Mouse (Mus musculus) lung, embryonic 16.5 days (tissue): ENCODE data around the gene Hpcal4. TPM values are rescaled to one million over a fixed set of nuclear protein-coding genes. Genes with fewer than 3 reads are reported as not detected.

Experiments used
- ATAC-seq: fragments of 200-750 bp; cut with Nextera tagmentation; 2 replicates; pipeline ENCODE4 v1.8.0; 2017; ENCODE audit warnings: low read depth, mild to moderate bottlenecking, moderate library complexity
- H3K27ac ChIP-seq: fragments of 300-500 bp; sonication (generic); 2 replicates; pipeline ENCODE4 v1.5.1; 2014; ENCODE audit warnings: mild to moderate bottlenecking, control low read depth, low read length
- H3K27me3 ChIP-seq: fragments of 300-500 bp; sonication (generic); 2 replicates; pipeline ENCODE4 v1.6.1; 2014; ENCODE audit warnings: low read depth, low read length, mixed read lengths; ENCODE audit not compliant: control insufficient read depth, insufficient read depth
- H3K36me3 ChIP-seq: fragments of 300-500 bp; sonication (generic); 2 replicates; pipeline ENCODE4 v1.6.1; 2014; ENCODE audit warnings: low read length; ENCODE audit not compliant: control insufficient read depth, insufficient read depth
- H3K4me1 ChIP-seq: fragments of 300-500 bp; sonication (generic); replicated peaks from 2 replicates; pipeline ENCODE4 v1.6.1; 2014; ENCODE audit warnings: low read length, mixed read lengths; ENCODE audit not compliant: control insufficient read depth, insufficient read depth
- H3K4me2 ChIP-seq: fragments of 300-500 bp; sonication (generic); 2 replicates; pipeline ENCODE4 v1.6.1; 2014; ENCODE audit warnings: low read depth, low read length, control low read depth
- H3K4me3 ChIP-seq: fragments of 300-500 bp; sonication (generic); 2 replicates; pipeline ENCODE4 v1.5.1; 2014; ENCODE audit warnings: mild to moderate bottlenecking, low read length, control low read depth
- H3K9ac ChIP-seq: fragments of 300-500 bp; sonication (generic); 2 replicates; pipeline ENCODE4 v1.6.1; 2014; ENCODE audit warnings: low read length, control low read depth
- H3K9me3 ChIP-seq: fragments of 300-500 bp; sonication (generic); 2 replicates; pipeline ENCODE4 v1.6.1; 2016; ENCODE audit warnings: low read length; ENCODE audit not compliant: control insufficient read depth
- WGBS: fragments of 180-500 bp; shearing (Covaris S2); extraction: QIAGEN DNeasy Blood & Tissue Kit; methylation state at CpG from one replicate; pipeline ENCODE4 v1.1.7; 2014; 5-methylcytosine and 5-hydroxymethylcytosine counted together
- polyA plus RNA-seq: library from polyadenylated mRNA; unstranded; fragments of >200 nt; fragmentation: Nextera tagmentation; extraction: Ambion mirVana; gene quantifications from 2 replicates; pipeline ENCODE4 v1.2.1, GENCODE M21; 2015

Gene Hpcal4
- polyA plus RNA-seq = 0.16 and 0.19 TPM in 2 replicates

- Histone ChIP-seq H3K27me3 (peaks cover 55% of the 10 kb centered on the region), H3K9me3 (no peaks in the 10 kb centered on the region), H3K9ac (peak within 1 kb of the TSS; percentile 23; the same call in 1 of the 2 replicates)
Observed at GRCm38 (mm10) chr4:123182328-123183238, at the start of gene Hpcal4. Gene Hpcal4 (plus strand): TSS chr4:123183227.

GRCm38 (mm10) chr4:123137551-123137950 lies 45.5 kb upstream of the Hpcal4 start:
- Histone ChIP-seq H3K9ac (no peak overlapping the region), H3K4me1 (peaks cover 11% of the 10 kb centered on the region), H3K4me3 (no peak overlapping the region), H3K4me2 (no peak overlapping the region), H3K36me3 (peaks cover 17% of the 10 kb centered on the region; the same call in 1 of the 2 replicates), H3K27me3 (no peaks in the 10 kb centered on the region), H3K9me3 (no peaks in the 10 kb centered on the region), H3K27ac (no peak overlapping the region)
- 81% methylated on average over 3 of the region's 3 CpGs for WGBS
- ATAC-seq = no peak

More at GRCm38 (mm10) chr4:123182328-123183238, at the start of gene Hpcal4:
- WGBS = under 1% methylated on average over 44 of the region's 44 CpGs
- H3K27ac ChIP-seq = no peak within 1 kb of the TSS
- peak within 1 kb of the TSS; percentile 66 for H3K4me2 ChIP-seq
- H3K4me1 ChIP-seq = peaks cover 15% of the 10 kb centered on the region
- ATAC-seq = peak; percentile 53
- peak within 1 kb of the TSS; percentile 42 for H3K4me3 ChIP-seq
- H3K36me3 ChIP-seq = no peaks in the 10 kb centered on the region

DNA sequence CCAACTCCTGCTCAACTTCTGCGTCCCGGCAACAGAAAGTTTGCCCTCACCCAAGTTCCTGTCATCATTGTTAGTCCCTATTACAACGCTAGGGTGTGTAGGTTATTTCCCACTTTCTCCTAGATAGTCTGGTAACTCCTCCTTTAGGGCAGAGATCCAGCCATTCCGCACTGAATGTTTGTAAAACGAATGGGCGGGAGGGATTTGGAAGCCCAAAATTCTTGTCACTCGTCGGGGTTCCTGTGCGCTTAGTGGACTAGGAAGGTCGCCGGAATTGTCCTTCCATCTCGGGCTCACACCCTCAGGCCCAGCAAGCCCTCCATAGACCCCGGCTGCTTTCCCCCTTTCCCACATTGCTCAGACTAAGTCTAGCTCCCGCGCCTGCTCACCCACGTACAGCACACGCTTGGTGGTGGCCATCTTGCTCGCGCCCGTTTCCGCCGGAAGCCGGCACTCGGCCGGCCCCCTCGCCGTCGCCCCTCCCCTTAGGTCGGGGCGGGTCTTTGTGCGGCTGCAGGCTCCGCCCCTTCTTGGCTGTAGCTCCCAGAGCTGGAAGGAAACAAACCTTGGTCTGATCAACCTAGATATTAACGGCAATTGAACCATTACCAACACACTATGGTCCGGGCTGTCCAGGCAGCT lies 43.4 kb upstream of the Hpcal4 start, which contains the start of gene Ppie:
TSS of gene Ppie (minus strand) at position 439 of the 642 bp plus-strand sequence.
- H3K4me2 ChIP-seq = peak within 1 kb of the TSS; percentile 84
- peaks cover 10% of the 10 kb centered on the region; the same call in 1 of the 2 replicates for H3K36me3 ChIP-seq
- H3K4me3 ChIP-seq = peak within 1 kb of the TSS; percentile 78
- H3K9me3 ChIP-seq = no peaks in the 10 kb centered on the region
- H3K27ac ChIP-seq = peak within 1 kb of the TSS; percentile 81
- under 1% methylated on average over 34 of the region's 34 CpGs for WGBS
- H3K4me1 ChIP-seq = peaks cover 11% of the 10 kb centered on the region
- H3K27me3 ChIP-seq = no peaks in the 10 kb centered on the region
- peak within 1 kb of the TSS; percentile 68 for H3K9ac ChIP-seq
- peak; percentile 99 for ATAC-seq

- no peak for ATAC-seq
- H3K9ac ChIP-seq = no peak overlapping the region
- H3K27ac ChIP-seq = no peak overlapping the region
- no peaks in the 10 kb centered on the region for H3K36me3 ChIP-seq
- no peak overlapping the region for H3K4me3 ChIP-seq
- peaks cover 3% of the 10 kb centered on the region; the same call in 1 of the 2 replicates for H3K27me3 ChIP-seq
- 68% methylated on average over 5 of the region's 5 CpGs for WGBS
- H3K4me2 ChIP-seq = no peak overlapping the region
- no peaks in the 10 kb centered on the region for H3K9me3 ChIP-seq
- H3K4me1 ChIP-seq = no peaks in the 10 kb centered on the region
Observed at GRCm38 (mm10) chr4:123147446-123148150, 35.4 kb upstream of the Hpcal4 start.

- WGBS = 78% methylated on average over 4 of the region's 4 CpGs
- Histone ChIP-seq H3K27me3 (no peaks in the 10 kb centered on the region), H3K9ac (no peak overlapping the region), H3K4me2 (no peak overlapping the region), H3K9me3 (no peaks in the 10 kb centered on the region), H3K27ac (no peak overlapping the region), H3K4me1 (no peaks in the 10 kb centered on the region), H3K4me3 (no peak overlapping the region), H3K36me3 (no peaks in the 10 kb centered on the region)
- ATAC-seq = no peak
Observed at GRCm38 (mm10) chr4:123152003-123152402, 31.0 kb upstream of the Hpcal4 start.

DNA sequence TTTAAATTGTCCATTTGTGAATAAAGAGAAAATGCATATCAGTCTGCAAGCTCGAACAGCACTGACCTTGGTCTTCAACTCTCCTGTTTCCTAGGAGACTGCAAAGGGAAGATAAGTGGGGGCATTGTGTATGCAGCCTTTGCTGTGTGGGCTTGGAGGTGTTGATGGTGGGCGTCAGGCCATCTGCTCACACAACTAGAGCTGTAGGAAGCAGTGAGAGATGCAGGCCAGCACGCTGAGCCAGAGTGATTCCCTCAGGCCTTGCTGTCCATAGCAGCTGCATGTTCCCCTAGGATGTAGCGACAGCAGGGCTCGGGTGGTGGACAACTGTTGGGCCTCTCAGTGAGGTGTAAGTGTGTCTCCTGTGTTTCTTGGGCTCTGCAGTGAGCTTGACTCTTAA lies 30.1 kb upstream of the Hpcal4 start:
- H3K27me3 ChIP-seq = no peaks in the 10 kb centered on the region
- no peak overlapping the region for H3K4me3 ChIP-seq
- ATAC-seq = no peak
- no peak overlapping the region for H3K27ac ChIP-seq
- no peak overlapping the region for H3K4me2 ChIP-seq
- 40% methylated on average over 5 of the region's 5 CpGs for WGBS
- no peaks in the 10 kb centered on the region for H3K9me3 ChIP-seq
- H3K4me1 ChIP-seq = no peaks in the 10 kb centered on the region
- no peaks in the 10 kb centered on the region for H3K36me3 ChIP-seq
- no peak overlapping the region for H3K9ac ChIP-seq

- Histone ChIP-seq H3K27ac (no peak overlapping the region), H3K36me3 (no peaks in the 10 kb centered on the region), H3K9me3 (no peaks in the 10 kb centered on the region), H3K9ac (no peak overlapping the region), H3K4me3 (no peak overlapping the region), H3K4me1 (no peaks in the 10 kb centered on the region), H3K4me2 (no peak overlapping the region), H3K27me3 (no peaks in the 10 kb centered on the region)
- no peak for ATAC-seq
- 28% methylated on average over 4 of the region's 4 CpGs for WGBS
Observed at GRCm38 (mm10) chr4:123155004-123155403, 28.0 kb upstream of the Hpcal4 start.

DNA sequence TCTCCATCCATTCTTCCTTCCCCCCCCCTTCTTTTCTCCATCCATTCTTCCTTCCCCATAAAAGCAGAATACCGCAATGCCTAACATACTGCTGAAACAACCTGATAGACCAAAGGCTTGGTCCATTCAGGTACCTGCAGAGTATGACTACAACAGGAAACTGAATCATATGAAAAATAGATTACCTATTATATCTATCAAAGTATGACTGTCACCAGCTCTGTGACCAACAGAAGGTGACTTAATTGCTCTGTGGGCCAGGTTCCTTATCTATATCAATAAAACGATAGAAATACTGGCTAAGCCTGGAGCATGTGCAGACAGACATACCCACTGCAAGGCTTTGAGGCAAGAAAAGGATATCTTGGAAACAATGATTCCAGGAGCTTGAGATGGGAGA lies 27.6 kb upstream of the Hpcal4 start:
- Histone ChIP-seq H3K4me2 (no peak overlapping the region), H3K27me3 (no peaks in the 10 kb centered on the region), H3K27ac (no peak overlapping the region), H3K4me1 (no peaks in the 10 kb centered on the region), H3K9ac (no peak overlapping the region), H3K4me3 (no peak overlapping the region), H3K9me3 (no peaks in the 10 kb centered on the region), H3K36me3 (no peaks in the 10 kb centered on the region)
- 57% methylated on average over 2 of the region's 2 CpGs for WGBS
- ATAC-seq = no peak

DNA sequence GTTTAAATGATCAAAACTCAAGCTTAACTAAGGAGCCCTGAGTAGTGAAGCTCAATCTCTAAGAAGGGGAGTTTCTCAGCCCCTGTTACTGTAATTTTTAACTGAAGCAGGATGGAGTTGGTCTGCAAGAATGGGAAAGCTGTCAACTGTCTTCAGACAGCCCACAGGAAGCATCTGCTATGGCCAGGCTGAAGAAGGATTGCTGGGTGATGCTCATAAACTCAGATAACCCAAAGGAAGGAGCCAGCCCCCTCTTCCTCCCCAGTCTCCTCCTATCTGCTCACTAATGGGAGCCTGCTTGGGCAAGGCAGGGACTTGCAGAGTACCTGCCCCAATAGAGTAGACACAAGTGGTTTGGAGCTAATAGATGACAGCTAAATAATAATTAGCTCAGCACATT lies 27.2 kb upstream of the Hpcal4 start:
- Histone ChIP-seq H3K36me3 (no peaks in the 10 kb centered on the region), H3K9ac (no peak overlapping the region), H3K9me3 (no peaks in the 10 kb centered on the region), H3K4me2 (no peak overlapping the region), H3K27me3 (no peaks in the 10 kb centered on the region), H3K4me1 (no peaks in the 10 kb centered on the region), H3K4me3 (no peak overlapping the region), H3K27ac (no peak overlapping the region)
- no peak for ATAC-seq
